Mouse (Mus musculus): ENCODE measurements around the gene Slc15a5.

The Slc15a5 gene

DNA sequence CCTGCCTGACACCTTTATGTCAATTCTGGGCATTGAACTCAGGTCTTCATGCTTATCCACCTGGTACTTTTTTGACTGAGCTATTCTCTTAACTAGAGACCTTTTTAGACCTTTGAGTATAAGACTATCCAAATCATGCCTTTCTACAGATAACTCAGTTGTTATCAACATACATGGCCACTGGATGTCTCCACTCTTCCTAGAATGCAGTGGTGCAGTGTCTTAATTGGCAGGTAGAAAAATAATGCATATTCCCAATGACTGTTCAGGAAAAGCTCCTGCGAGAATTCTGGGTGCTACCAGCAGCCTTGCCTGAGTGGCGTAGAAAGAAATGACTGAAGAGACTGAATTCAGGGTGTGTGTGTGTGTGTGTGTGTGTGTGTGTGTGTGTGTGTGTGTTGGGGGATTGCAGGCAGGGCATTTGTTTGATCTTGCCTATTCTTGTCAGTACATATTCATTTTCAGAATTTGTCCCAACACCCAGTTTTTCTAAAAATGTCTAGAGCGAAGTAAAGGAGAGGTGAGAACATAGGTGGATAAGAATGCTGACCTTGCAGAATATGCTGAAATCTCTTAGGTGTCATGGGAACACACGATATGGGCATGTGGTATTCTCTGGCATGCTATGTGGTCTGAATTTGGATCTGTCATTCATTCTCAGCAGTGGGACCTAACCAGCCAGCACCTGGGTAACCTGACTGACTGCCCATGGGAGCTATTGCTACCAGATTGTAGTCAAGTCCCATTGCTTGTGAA is 119.5 kb downstream of the Slc15a5 start:
- no peak for DNase-seq

DNA sequence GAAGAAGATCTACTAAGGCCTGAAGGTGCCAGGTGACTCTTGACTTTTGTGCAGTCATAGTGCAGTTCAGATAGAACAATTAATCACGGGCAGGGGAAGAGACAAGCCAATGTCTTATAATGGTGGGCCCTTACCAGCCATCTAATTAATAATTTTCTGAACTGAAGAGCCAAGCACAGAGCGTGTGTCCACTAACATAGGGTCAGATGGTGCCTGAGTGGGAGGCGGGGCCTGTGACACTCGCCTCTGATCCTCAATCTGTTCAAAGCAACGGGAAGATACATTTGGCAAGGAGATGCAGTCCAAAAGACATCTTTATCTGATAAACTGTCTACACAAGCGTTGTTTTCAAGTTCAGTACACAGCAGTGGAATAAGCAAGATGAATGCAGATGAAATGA is 122.1 kb downstream of the Slc15a5 start:
- DNase-seq, result peak; percentile 44 to 63

DNA sequence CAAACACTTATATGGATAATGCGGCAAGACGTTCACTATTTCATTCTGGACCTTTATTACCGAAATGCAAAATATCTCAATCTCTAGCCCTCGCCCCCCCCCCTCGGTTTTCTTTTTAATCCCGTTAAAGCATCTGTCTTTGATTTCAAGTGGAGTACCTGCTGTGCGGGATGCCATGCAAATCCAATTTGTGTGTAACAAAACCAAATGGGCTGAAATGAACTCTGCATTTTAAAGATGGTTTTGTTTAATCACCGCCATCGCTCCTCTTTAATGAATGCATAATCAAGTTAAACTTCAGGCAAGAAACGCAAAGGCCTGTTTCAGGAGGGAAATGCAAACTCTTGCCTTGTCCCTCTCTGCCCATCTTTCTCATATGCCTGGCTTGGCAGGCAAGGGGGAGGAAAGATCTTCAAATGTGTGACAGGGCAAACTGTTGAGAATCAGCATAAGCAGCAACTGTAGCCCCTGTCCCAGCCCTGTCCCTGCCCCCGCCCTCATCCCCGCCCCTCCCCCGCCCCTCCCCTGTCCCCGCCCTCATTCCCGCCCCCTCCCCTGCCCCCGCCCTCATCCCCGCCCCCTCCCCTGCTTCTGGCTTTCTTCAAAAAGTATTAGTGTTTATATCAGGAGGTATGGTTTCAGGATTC is 122.8 kb downstream of the Slc15a5 start:
- peak; percentile 21 to 39 for DNase-seq

DNA sequence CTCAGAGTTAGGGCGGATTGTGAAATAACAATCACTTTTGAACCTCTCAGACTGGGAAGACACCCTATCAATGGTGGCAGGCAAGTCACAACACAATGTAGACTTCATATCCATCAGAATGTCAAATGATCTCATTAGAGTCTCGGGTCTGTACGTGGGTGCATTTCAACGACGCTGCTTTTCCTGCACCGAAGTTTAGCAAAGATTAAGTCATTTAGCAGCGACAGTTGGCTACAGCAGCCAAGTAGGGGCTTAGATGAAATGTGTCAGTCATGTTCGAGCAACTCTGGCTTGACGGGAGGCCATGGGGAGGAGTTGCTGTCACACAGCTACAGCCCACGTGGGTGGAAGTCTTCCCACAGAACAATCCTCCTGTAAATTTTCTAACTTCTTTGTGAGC is 133.2 kb downstream of the Slc15a5 start:
- DNase-seq, result no peak

DNA sequence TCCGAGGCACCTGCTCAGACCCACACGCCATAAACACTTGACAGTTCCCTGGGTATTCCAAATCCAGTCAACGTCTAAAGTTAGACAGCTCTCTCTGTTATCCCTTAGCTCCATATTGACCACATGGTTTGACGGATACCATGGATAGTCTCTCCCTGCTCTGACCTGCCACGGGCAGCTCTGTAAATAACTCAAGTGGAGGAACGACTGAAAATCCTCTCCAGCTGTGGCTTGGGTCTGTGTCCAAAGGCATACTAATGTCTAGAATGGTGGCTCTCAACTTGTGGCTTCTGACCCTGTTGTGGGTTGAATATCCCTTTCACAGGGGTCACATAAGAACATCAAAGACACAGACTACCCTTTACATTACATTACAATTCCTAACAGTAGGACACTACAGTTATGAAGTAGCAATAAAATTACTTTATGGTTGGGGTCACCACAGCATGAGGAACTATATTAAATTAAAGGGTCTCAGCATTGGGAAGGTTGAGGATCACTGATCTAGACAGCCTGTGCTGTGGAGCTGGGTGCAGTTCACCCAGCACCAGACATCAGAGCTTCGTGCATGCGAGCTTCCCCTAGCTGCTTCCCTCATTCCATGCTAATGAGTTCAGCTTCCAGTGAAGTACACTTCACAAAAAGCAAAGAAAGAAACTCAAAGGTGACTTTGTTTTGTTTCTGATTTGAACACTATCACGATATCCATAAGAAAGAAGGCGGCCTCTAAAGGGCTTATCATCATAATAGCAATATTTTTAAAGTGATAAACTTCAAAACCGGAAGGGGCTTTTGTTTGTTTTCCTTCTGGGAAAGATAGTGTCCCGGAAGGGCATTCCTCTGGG is 139.1 kb downstream of the Slc15a5 start:
- no peak for DNase-seq

DNA sequence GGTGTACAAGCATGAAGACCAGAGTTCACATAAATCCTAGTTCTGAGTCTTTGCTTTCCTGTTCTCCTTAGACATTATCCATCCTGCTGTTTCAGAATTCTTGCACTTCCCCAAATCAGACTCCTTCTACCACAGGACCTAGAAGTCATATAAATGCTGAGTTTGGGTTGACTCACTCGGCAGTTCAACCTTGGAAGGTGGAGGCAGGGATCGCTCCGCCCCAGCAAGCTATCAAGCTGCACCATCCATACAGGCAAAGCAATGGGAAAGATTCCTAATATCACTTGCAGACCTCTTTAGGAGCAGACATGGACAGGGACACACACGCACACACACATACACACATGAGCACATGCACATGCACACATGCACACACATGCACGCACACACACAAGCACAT is 142.2 kb downstream of the Slc15a5 start:
- no peak for DNase-seq

DNA sequence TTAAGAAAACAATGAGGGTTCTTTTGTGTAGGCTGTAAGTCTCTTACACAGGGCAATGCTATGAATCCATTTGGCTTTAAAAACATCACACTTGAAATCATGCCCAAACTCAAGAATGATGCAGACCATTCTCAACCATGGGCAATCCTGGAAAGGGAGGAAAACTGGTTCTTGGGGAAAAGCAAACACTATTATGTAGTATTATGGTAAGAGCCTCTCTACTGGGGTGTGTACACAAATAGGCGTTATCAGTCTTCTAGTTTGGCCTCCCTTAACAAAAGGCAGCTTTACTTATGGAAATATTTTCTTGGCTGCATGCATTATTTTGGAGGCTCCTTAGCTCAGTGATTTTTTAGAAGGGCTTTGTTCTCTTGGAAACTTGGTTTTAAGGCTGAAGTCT is 143.4 kb downstream of the Slc15a5 start:
- no peak for DNase-seq

- no peak for DNase-seq
These were observed 143.9 kb downstream of the Slc15a5 start for GRCm38 (mm10) chr6:137935857-137936256.

GRCm38 (mm10) chr6:137935341-137935740 is 144.4 kb downstream of the Slc15a5 start:
- peak; percentile 59 to 66 for DNase-seq

DNA sequence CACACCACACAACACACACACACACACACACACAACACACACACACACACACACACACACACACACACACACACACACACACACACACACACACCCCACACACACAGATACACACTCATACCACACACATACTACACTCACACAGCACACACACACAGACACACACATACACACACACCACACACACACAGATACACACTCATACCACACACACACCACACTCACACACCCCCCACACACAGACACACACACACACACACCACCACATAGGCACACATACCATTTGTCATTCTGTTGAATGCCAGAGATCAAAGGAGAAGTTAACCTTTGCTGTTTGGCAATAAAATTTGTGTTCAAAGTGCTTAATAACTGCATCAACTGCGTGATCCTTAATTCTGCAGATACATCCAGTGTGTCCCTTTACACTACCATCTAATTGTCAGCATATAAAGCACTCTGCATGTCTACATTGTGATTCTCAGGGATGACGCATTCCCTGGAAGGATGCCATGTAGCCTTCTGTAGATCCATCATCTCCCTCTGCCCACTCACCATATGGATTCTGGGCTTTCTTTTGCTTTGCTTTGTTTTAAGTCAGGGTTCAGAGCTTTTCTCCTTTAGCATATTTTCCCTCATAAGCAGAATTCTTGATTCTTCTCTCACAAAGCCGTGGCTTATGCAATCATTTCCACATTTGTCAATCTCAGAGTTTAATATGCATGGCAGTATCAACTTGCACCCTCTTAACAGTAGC is 145.0 kb downstream of the Slc15a5 start:
- peak; percentile 34 to 47 for DNase-seq
